In the genomic region with DNA sequence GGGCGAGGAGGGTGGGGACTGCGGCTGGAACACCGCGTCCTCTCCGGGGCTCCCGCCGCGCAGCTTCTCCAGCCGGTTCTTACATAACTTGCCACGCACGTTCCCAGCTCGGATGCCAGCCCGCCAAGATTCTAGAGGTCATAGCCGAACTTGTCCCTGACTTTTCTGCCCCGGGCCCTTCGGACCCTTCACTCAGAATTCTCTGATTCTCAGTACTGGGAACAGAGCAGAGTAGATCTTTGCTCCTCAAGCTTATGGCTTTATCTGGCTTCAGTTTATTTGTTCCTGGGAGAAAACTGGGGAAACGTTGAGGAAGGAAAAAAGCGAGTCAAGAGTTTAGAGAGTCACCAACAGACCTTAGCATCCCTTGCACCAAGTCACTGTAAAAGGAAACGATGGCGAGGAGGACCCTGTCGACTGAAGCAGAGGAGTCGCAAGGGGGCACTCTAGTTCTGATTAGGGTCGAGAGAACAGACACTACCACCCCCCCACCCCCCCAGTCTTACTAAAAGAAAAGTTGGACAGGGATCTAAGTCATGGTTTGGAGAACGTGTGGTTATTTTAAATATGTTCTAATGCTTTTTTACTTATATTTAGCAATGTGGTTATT, we compare ENCODE assay signal across 8 mouse cellular contexts. TPM values are rescaled to one million over a fixed set of nuclear protein-coding genes. Genes with fewer than 3 reads are reported as not detected.
DNase-seq lines count a peak whose midpoint lies in the region; ATAC-seq and TF ChIP-seq lines count a peak whose summit lies in the region.

No protein-coding gene starts in this region.

- H3K36me3 ChIP-seq in heart, embryonic 14.5 days (ENCODE audit: control insufficient read depth, insufficient read depth, low read length): peaks cover 24% of the 10 kb centered on the region
- H3K36me3 ChIP-seq in liver, embryonic 13.5 days: no peaks in the 10 kb centered on the region
- H3K36me3 ChIP-seq in neural tube, embryonic 11.5 days (ENCODE audit: control insufficient read depth, insufficient read depth, low read length): no peaks in the 10 kb centered on the region
- no peaks in the 10 kb centered on the region for H3K36me3 ChIP-seq in thymus, adult 2 months (ENCODE audit: control insufficient read depth, insufficient read depth, low read length)

- peak overlapping the region; percentile 44 for H3K4me3 ChIP-seq in embryonic fibroblast, embryonic 13.5 days (ENCODE audit: insufficient read depth, low read length)
- H3K4me3 ChIP-seq in heart, embryonic 14.5 days (ENCODE audit: control insufficient read depth in 1 of 2, insufficient read depth in 1 of 2, low read depth in 1 of 2, low read length in 2 of 2): peak overlapping the region; percentile 43 to 58
- peak overlapping the region; percentile 56 for H3K4me3 ChIP-seq in liver, embryonic 13.5 days (replicated peaks)
- peak overlapping the region; percentile 46 for H3K4me3 ChIP-seq in neural tube, embryonic 11.5 days (ENCODE audit: low read depth, low read length)
- peak overlapping the region; percentile 50 for H3K4me3 ChIP-seq in thymus, adult 2 months (ENCODE audit: control insufficient read depth, insufficient read depth, low read length)

- TF ChIP-seq CTCF in embryonic fibroblast, embryonic 13.5 days (IDR thresholded peaks at IDR 0.05; ENCODE audit: borderline replicate concordance, insufficient read depth, low read length): peak; percentile 45; the same call in 1 of the 2 replicates
- no peak for TF ChIP-seq CTCF in thymus, adult 2 months (IDR thresholded peaks at IDR 0.05; ENCODE audit: borderline replicate concordance, control insufficient read depth, extremely low read depth, insufficient read depth, low read length, poor library complexity)

- ATAC-seq in heart, embryonic 14.5 days (ENCODE audit: insufficient number of reproducible peaks, insufficient read depth, low FRiP score, low read depth): no peak
- no peak for ATAC-seq in liver, embryonic 13.5 days (ENCODE audit: low read depth)
- ATAC-seq in neural tube, embryonic 11.5 days (ENCODE audit: insufficient read depth, low FRiP score, low TSS enrichment): no peak; the same call in 1 of the 2 replicates

- DNase-seq in 3T3-L1 (ENCODE audit: low read depth, low spot score): peak; percentile 87
- DNase-seq in adrenal gland, adult 8-10 months: peak; percentile 64
- peak; percentile 91 for DNase-seq in kidney, postnatal 10 days
- DNase-seq in liver, embryonic 13.5 days: no peak
- peak; percentile 73 for DNase-seq in neural tube, embryonic 11.5 days (ENCODE audit: low spot score)
- peak; percentile 78 for DNase-seq in thymus, adult 2 months

- H3K4me2 ChIP-seq in heart, embryonic 14.5 days (ENCODE audit: low read length): peak overlapping the region; percentile 93
- peak overlapping the region; percentile 92 for H3K4me2 ChIP-seq in liver, embryonic 13.5 days
- H3K4me2 ChIP-seq in neural tube, embryonic 11.5 days (ENCODE audit: low read depth): peak overlapping the region; percentile 63

- H3K9me3 ChIP-seq in heart, embryonic 14.5 days (ENCODE audit: control insufficient read depth, low read length): no peaks in the 10 kb centered on the region
- no peaks in the 10 kb centered on the region for H3K9me3 ChIP-seq in liver, embryonic 13.5 days (replicated peaks)
- no peaks in the 10 kb centered on the region for H3K9me3 ChIP-seq in neural tube, embryonic 11.5 days (ENCODE audit: control insufficient read depth, low read length)

- TF ChIP-seq POLR2A in embryonic fibroblast, embryonic 13.5 days (IDR thresholded peaks at IDR 0.05; ENCODE audit: low read depth, low read length): no peak
- no peak for TF ChIP-seq POLR2A in thymus, adult 2 months (IDR thresholded peaks at IDR 0.05; ENCODE audit: control insufficient read depth, extremely low read depth, insufficient read depth, low read length, poor library complexity)

- WGBS in heart, embryonic 14.5 days: 2% methylated on average over 24 of the region's 24 CpGs
- WGBS in liver, embryonic 13.5 days (ENCODE audit: insufficient replicate concordance): 2% methylated on average over 24 of the region's 24 CpGs
- 2% methylated on average over 24 of the region's 24 CpGs for WGBS in neural tube, embryonic 11.5 days
- 2% methylated on average over 24 of the region's 24 CpGs for WGBS in thymus, adult 2 months

- peak overlapping the region; percentile 65 for H3K9ac ChIP-seq in heart, embryonic 14.5 days (ENCODE audit: low read length)
- peak overlapping the region; percentile 59 for H3K9ac ChIP-seq in liver, embryonic 13.5 days
- H3K9ac ChIP-seq in neural tube, embryonic 11.5 days (ENCODE audit: low read length): peak overlapping the region; percentile 20

- H3K4me1 ChIP-seq in embryonic fibroblast, embryonic 13.5 days (ENCODE audit: control insufficient read depth, insufficient read depth, low read length): no peaks in the 10 kb centered on the region
- H3K4me1 ChIP-seq in heart, embryonic 14.5 days (ENCODE audit: control insufficient read depth in 2 of 2, insufficient read depth in 2 of 2, low read length in 2 of 2): peaks cover 5 to 8% of the 10 kb centered on the region in 2 experiments; a peak in 2 of 4 replicates
- peaks cover 22% of the 10 kb centered on the region for H3K4me1 ChIP-seq in liver, embryonic 13.5 days (replicated peaks)
- H3K4me1 ChIP-seq in neural tube, embryonic 11.5 days (ENCODE audit: control insufficient read depth, insufficient read depth, low read length): peaks cover 6% of the 10 kb centered on the region; the same call in 1 of the 2 replicates
- peaks cover 12% of the 10 kb centered on the region for H3K4me1 ChIP-seq in thymus, adult 2 months (replicated peaks; ENCODE audit: control insufficient read depth, insufficient read depth, low read length)

- no peaks in the 10 kb centered on the region for H3K27me3 ChIP-seq in heart, embryonic 14.5 days (ENCODE audit: control insufficient read depth, insufficient read depth, low read length)
- H3K27me3 ChIP-seq in liver, embryonic 13.5 days: peaks cover 28% of the 10 kb centered on the region
- H3K27me3 ChIP-seq in neural tube, embryonic 11.5 days (ENCODE audit: control insufficient read depth, insufficient read depth, low read length): no peaks in the 10 kb centered on the region
- no peaks in the 10 kb centered on the region for H3K27me3 ChIP-seq in thymus, adult 2 months (ENCODE audit: control insufficient read depth, insufficient read depth, low read length)

- H3K27ac ChIP-seq in embryonic fibroblast, embryonic 13.5 days (ENCODE audit: insufficient read depth, low read length): no peak overlapping the region
- H3K27ac ChIP-seq in heart, embryonic 14.5 days (replicated peaks in 1 of 2; ENCODE audit: control insufficient read depth in 1 of 2, insufficient read depth in 1 of 2, low read depth in 2 of 2, low read length in 2 of 2): peak overlapping the region; percentile 43 to 57; a peak in 3 of 4 replicates
- H3K27ac ChIP-seq in liver, embryonic 13.5 days: no peak overlapping the region
- H3K27ac ChIP-seq in neural tube, embryonic 11.5 days (ENCODE audit: low read depth, low read length): no peak overlapping the region
- H3K27ac ChIP-seq in thymus, adult 2 months (ENCODE audit: control insufficient read depth, insufficient read depth, low read length): no peak overlapping the region

RNA-seq across cellular contexts. Expression of gene Ciart, which starts 0.9 kb away (rescaled TPM):
- total RNA-seq in adrenal gland, adult 8-10 months (2022): 10 to 100 TPM in 1 of 4 experiments, 1 to 10 TPM in 3; 3.6 to 12.3 (median 5.9) TPM
- polyA plus RNA-seq in embryonic fibroblast, embryonic 13.5 days (2011; ENCODE audit: insufficient read length, low read depth, missing spikeins): 4.3 and 7.8 TPM in 2 replicates
- polyA plus RNA-seq in heart, embryonic 14.5 days (2014; fragmentation: Nextera tagmentation; extraction: Ambion mirVana): 3.1 and 3.9 TPM in 2 replicates
- polyA plus RNA-seq in liver, embryonic 13.5 days (2015; fragmentation: Nextera tagmentation; extraction: Ambion mirVana): 0.88 and 1.4 TPM in 2 replicates
- 3.3 and 5.0 TPM in 2 replicates for polyA plus RNA-seq in neural tube, embryonic 11.5 days (2014; fragmentation: Nextera tagmentation; extraction: Ambion mirVana)
- polyA plus RNA-seq in thymus, adult 2 months (2012; rRNA removed): 3.0 and 3.1 TPM in 2 replicates

RNA-seq across cellular contexts. Expression of gene BC028528, which starts 8.9 kb away (rescaled TPM):
- total RNA-seq in adrenal gland, adult 8-10 months (2022): 10 to 100 TPM in 1 of 4 experiments, 1 to 10 TPM in 3; 8.0 to 10.5 (median 8.8) TPM
- polyA plus RNA-seq in embryonic fibroblast, embryonic 13.5 days (2011; ENCODE audit: insufficient read length, low read depth, missing spikeins): 18.7 and 23.6 TPM in 2 replicates
- 45.1 and 51.7 TPM in 2 replicates for polyA plus RNA-seq in heart, embryonic 14.5 days (2014; fragmentation: Nextera tagmentation; extraction: Ambion mirVana)
- 6.6 and 8.6 TPM in 2 replicates for polyA plus RNA-seq in liver, embryonic 13.5 days (2015; fragmentation: Nextera tagmentation; extraction: Ambion mirVana)
- 10.8 and 14.6 TPM in 2 replicates for polyA plus RNA-seq in neural tube, embryonic 11.5 days (2014; fragmentation: Nextera tagmentation; extraction: Ambion mirVana)
- 4.5 and 6.0 TPM in 2 replicates for polyA plus RNA-seq in thymus, adult 2 months (2012; rRNA removed)

RNA-seq across cellular contexts. Expression of gene Aph1a, which starts 10.8 kb away (rescaled TPM):
- total RNA-seq in adrenal gland, adult 8-10 months (2022): 100 to 1,000 TPM; 114 to 155 (median 121) TPM
- 63.3 and 79.1 TPM in 2 replicates for polyA plus RNA-seq in embryonic fibroblast, embryonic 13.5 days (2011; ENCODE audit: insufficient read length, low read depth, missing spikeins)
- polyA plus RNA-seq in heart, embryonic 14.5 days (2014; fragmentation: Nextera tagmentation; extraction: Ambion mirVana): 38.4 and 48.0 TPM in 2 replicates
- 17.1 and 18.5 TPM in 2 replicates for polyA plus RNA-seq in liver, embryonic 13.5 days (2015; fragmentation: Nextera tagmentation; extraction: Ambion mirVana)
- 35.9 and 36.2 TPM in 2 replicates for polyA plus RNA-seq in neural tube, embryonic 11.5 days (2014; fragmentation: Nextera tagmentation; extraction: Ambion mirVana)
- 139 and 156 TPM in 2 replicates for polyA plus RNA-seq in thymus, adult 2 months (2012; rRNA removed)

RNA-seq across cellular contexts. Expression of gene Mrps21, which starts 11.6 kb away (rescaled TPM):
- 100 to 1,000 TPM; 192 to 303 (median 226) TPM for total RNA-seq in adrenal gland, adult 8-10 months (2022)
- 171 and 236 TPM in 2 replicates for polyA plus RNA-seq in embryonic fibroblast, embryonic 13.5 days (2011; ENCODE audit: insufficient read length, low read depth, missing spikeins)
- 415 and 468 TPM in 2 replicates for polyA plus RNA-seq in heart, embryonic 14.5 days (2014; fragmentation: Nextera tagmentation; extraction: Ambion mirVana)
- 256 and 257 TPM in 2 replicates for polyA plus RNA-seq in liver, embryonic 13.5 days (2015; fragmentation: Nextera tagmentation; extraction: Ambion mirVana)
- 347 and 348 TPM in 2 replicates for polyA plus RNA-seq in neural tube, embryonic 11.5 days (2014; fragmentation: Nextera tagmentation; extraction: Ambion mirVana)
- 56.3 and 60.5 TPM in 2 replicates for polyA plus RNA-seq in thymus, adult 2 months (2012; rRNA removed)

RNA-seq across cellular contexts. Expression of gene Car14, which starts 21.6 kb away (rescaled TPM):
- 1 to 10 TPM in 1 of 4 experiments, under 1 TPM in 2, not detected in 1; 0.22 to 2.4 (median 0.55) TPM for total RNA-seq in adrenal gland, adult 8-10 months (2022)
- polyA plus RNA-seq in embryonic fibroblast, embryonic 13.5 days (2011; ENCODE audit: insufficient read length, low read depth, missing spikeins): not detected in 2 replicates
- 45.5 and 49.7 TPM in 2 replicates for polyA plus RNA-seq in heart, embryonic 14.5 days (2014; fragmentation: Nextera tagmentation; extraction: Ambion mirVana)
- polyA plus RNA-seq in liver, embryonic 13.5 days (2015; fragmentation: Nextera tagmentation; extraction: Ambion mirVana): 10.3 and 10.8 TPM in 2 replicates
- 35.7 and 36.5 TPM in 2 replicates for polyA plus RNA-seq in neural tube, embryonic 11.5 days (2014; fragmentation: Nextera tagmentation; extraction: Ambion mirVana)
- 4.3 and 13.0 TPM in 2 replicates for polyA plus RNA-seq in thymus, adult 2 months (2012; rRNA removed)

Comparison
In these comparisons a context has a peak if more than half of its experiments do, and no peak if none do; other contexts are left out.
1. H3K27ac ChIP-seq: peak in heart, embryonic 14.5 days (2 of 2); none in embryonic fibroblast, embryonic 13.5 days (single experiment), liver, embryonic 13.5 days (single experiment), neural tube, embryonic 11.5 days (single experiment) and thymus, adult 2 months (single experiment).
2. Peak in every context shown above with its lines, with median percentiles within 50 percentile points of each other: H3K4me3 ChIP-seq, H3K4me2 ChIP-seq and H3K9ac ChIP-seq.